Mouse (Mus musculus): Measurements from ENCODE around the gene Pramef25.

The Pramef25 gene

DNA sequence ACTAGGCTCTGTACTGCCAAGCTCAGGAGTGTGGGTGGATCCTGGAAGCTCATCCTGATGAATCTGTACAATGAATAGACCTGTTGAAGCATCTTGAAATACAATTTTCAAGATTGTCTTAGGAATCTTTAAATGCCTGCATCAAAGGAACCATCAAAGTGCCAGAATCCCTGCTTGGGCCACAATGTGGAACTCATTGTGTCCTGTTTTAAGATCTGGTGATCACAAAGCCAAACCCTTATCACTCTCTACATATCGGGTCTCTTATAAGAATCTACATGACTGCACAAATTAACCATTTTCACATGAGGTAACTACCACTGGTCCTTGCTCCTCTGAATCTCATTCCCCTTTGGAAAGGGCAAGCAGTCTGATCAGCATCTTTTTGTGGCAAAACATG is at the start of gene Pramef25:
Pramef25 (minus strand) TSS at position 101 of the 400 bp plus-strand sequence.
- 97% methylated on average over 1 of the region's 1 CpGs for WGBS

GRCm38 (mm10) chr4:143994269-143994668 is 43.5 kb upstream of the Pramef25 start, which contains the start of gene Pramef17:
Gene Pramef17, minus strand, starts transcription at chr4:143994369.
- 60% methylated on average over 3 of the region's 3 CpGs for WGBS

- 96% methylated on average over 17 of the region's 17 CpGs for whole genome bisulfite sequencing
Observed at GRCm38 (mm10) chr4:143988126-143988525, 37.3 kb upstream of the Pramef25 start.

- WGBS, result 94% methylated on average over 13 of the region's 17 CpGs
Observed at GRCm38 (mm10) chr4:143987475-143987941, 36.7 kb upstream of the Pramef25 start.

DNA sequence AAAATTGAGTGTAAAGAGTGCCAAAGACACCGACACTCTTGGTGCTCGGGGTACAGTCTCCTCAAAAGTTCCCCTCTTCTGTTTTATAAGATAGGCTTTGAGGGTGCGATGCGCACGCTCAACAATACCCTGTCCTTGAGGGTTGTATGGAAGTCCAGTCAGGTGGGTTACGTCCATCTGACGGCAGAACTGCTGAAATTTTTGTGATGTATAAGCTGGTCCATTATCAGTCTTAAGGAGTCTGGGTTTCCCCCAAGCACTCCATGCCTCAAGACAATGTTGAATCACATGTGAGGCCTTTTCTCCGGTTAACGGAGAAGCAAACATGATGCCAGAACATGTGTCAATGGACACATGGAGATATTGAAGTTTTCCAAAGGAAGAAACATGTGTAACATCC is 34.9 kb upstream of the Pramef25 start:
- WGBS, result 97% methylated on average over 7 of the region's 9 CpGs

GRCm38 (mm10) chr4:143985165-143985564 is 34.3 kb upstream of the Pramef25 start:
- WGBS, result no CpG with 5 or more reads among the region's 7 CpGs

DNA sequence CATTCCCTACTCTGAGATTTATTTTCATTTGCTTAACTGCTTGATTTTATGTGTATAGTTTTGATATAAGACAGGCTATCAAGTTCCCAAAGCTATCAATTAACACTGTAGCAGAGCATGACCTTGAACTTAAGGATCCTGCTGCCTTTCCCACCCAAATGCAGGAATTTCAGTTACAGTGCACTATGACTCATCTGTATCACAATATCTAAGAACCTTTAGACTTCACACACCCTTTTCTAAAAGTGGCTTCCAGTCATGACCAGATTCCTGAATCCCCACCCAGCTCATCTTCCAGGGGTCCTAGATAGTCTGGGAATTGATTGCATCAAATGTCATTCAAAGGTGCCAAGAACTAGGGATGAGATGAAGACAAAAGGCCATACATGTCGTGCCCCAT is 32.6 kb upstream of the Pramef25 start:
- WGBS, result 30% methylated on average over 1 of the region's 1 CpGs

DNA sequence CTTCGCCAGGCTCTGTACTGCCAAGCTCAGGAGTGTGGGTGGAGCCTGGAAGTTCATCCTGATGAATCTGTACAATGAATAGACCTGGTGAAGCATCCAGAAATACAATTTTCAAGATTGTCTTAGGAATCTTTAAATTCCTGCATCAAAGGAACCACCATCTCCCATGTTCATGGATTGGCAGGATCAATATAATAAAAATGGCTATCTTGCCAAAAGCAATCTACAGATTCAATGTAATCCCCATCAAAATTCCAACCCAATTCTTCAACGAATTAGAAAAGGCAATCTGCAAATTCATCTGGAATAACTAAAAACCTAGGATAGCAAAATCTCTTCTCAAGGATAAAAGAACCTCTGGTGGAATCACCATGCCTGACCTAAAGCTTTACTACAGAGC is 16.0 kb upstream of the Pramef25 start, which contains the start of gene Gm13101:
Gm13101 (minus strand) TSS at position 101 of the 400 bp plus-strand sequence.
- WGBS, result 31% methylated on average over 2 of the region's 2 CpGs

DNA sequence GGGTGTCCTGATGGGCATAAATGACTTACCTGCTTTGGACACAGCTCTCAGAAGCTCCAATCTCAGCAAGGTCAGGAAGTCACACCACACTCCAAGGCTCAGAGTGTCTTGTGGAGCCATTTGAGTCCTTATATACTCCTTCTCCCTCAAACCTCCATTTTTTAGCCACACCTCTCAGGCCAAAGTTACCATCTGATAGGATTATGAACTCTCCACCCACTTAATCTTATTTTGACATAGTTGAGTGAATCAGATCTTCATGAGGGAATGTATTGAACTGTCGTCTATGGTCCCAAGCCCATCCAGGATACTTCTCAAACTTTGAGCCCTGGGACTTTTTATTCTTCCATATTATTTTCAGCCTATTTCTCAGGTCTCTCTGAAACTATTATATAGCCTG is 50.5 kb downstream of the Pramef25 start, which contains the start of gene Pramef6:
Pramef6 (minus strand) TSS at position 101 of the 400 bp plus-strand sequence.
- 90% methylated on average over 1 of the region's 1 CpGs for WGBS
